Mouse (Mus musculus) embryonic facial prominence, embryonic 10.5 days (tissue): ENCODE results near the gene Cnih3. TPM values are rescaled to one million over a fixed set of nuclear protein-coding genes. Genes with fewer than 3 reads are reported as not detected.

Experiments
- DNase-seq: peaks from one replicate; pipeline ENCODE4 v3.0.0-alpha.2; 2017; ENCODE audit warnings: low spot score
- H3K27ac ChIP-seq: fragments of 300-500 bp; sonication (generic); replicated peaks from 2 replicates; pipeline ENCODE4 v1.5.1; 2016; ENCODE audit warnings: mild to moderate bottlenecking
- H3K27me3 ChIP-seq: fragments of 300-500 bp; sonication (generic); replicated peaks from 2 replicates; pipeline ENCODE4 v1.6.1; 2016; ENCODE audit warnings: low read depth, mild to moderate bottlenecking; ENCODE audit not compliant: poor library complexity, severe bottlenecking
- H3K36me3 ChIP-seq: fragments of 300-500 bp; sonication (generic); replicated peaks from 2 replicates; pipeline ENCODE4 v1.6.1; 2016; ENCODE audit warnings: mild to moderate bottlenecking, moderate library complexity
- H3K4me1 ChIP-seq: fragments of 300-500 bp; sonication (generic); 2 replicates; pipeline ENCODE4 v1.6.1; 2016
- H3K4me3 ChIP-seq: fragments of 300-500 bp; sonication (generic); 2 replicates; pipeline ENCODE4 v1.5.1; 2016; ENCODE audit warnings: mild to moderate bottlenecking, moderate library complexity
- H3K9me3 ChIP-seq: fragments of 300-500 bp; sonication (generic); 2 replicates; pipeline ENCODE4 v1.6.1; 2016; ENCODE audit warnings: mild to moderate bottlenecking
- WGBS: fragments of 180-500 bp; shearing (Covaris S2); methylation state at CpG from one replicate; pipeline ENCODE4 v1.1.7; 2016; 5-methylcytosine and 5-hydroxymethylcytosine counted together
- polyA plus RNA-seq: library from polyadenylated mRNA; unstranded; fragments of >200 nt; fragmentation: Nextera tagmentation; extraction: Ambion mirVana; gene quantifications from 2 replicates; pipeline ENCODE4 v1.2.1, GENCODE M21; 2016

Gene Cnih3
- polyA plus RNA-seq, 1 experiment from 2014 or later = 0.57 TPM

DNA sequence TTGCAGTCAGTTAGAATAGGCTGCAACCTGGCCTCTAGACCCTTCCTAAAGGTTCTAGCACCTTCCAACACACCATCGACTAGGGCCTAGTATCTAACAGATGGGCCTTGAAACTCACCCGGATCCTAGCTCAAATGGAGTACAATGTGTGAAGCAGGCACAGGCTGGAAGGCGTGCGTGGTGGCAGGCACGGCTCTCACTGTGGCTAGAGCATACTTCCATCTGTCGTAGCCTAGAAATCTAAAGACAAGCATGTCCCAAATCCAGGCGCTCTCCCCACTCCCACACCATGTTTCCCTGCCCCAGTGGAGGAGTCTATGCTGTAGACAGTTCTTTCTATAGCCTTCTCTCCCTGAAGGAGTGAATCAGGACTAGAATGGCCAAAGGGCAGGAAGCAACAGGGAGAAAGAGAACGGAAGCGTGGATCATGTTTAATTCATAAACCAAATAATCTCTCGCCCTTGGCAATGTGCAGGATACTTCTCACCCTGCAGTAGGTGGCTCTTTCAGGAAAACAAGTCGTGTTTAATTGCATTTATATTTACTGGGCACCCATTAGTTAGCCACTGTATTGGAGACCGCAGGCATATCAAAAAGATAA is 29.1 kb downstream of the Cnih3 start:
- 90% methylated on average over 12 of the region's 12 CpGs for WGBS
- H3K9me3 ChIP-seq = no peaks in the 10 kb centered on the region
- H3K27me3 ChIP-seq = peaks cover 5% of the 10 kb centered on the region; the same call in 1 of the 2 replicates
- no peak overlapping the region for H3K4me3 ChIP-seq
- peaks cover 18% of the 10 kb centered on the region for H3K4me1 ChIP-seq
- no peak for DNase-seq
- H3K36me3 ChIP-seq = no peaks in the 10 kb centered on the region
- no peak overlapping the region for H3K27ac ChIP-seq

DNA sequence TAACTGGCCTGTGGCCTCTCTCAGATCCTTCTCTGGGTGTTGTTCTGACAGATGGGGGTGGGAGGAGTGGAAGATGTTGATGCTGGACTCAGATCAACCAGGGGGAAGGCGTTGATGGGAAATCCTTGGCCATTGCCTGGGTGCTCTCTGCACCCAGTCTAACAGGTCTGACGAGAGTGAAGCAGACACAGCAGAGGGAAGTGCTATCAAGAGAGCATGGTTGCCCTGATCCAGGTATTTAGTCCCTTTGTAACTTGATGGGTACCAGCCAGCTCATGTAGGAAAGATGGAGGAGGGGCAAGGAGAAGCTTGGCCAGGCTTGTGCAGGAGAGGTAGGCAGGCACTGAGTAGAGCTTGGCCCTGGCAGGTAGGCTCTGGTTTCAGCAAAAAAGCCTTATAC is 36.8 kb downstream of the Cnih3 start:
- H3K27ac ChIP-seq = no peak overlapping the region
- no peak overlapping the region for H3K4me3 ChIP-seq
- H3K27me3 ChIP-seq = no peaks in the 10 kb centered on the region
- no peaks in the 10 kb centered on the region for H3K9me3 ChIP-seq
- peaks cover 9% of the 10 kb centered on the region; the same call in 1 of the 2 replicates for H3K4me1 ChIP-seq
- WGBS = 77% methylated on average over 2 of the region's 2 CpGs
- H3K36me3 ChIP-seq = no peaks in the 10 kb centered on the region
- DNase-seq = no peak

DNA sequence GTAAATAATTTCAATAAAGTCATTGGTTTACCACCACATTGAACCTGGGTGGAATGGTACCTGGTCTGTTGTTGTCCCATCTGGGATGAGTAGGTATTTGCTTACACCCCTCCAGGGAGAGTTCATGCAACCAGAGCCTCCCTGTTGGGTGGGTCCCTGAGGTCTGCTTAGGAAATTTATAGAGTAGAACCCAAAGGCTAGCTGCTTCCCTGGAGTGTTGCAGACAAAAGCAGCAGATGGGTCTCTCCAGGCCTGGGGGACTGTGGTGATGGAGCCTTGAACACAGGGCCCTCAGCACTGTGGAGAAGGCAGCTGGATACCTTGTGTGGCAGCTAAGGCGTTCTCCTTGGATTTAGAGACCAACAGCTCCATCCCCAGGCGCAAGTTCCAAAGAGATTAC is 40.1 kb downstream of the Cnih3 start:
- Histone ChIP-seq H3K9me3 (no peaks in the 10 kb centered on the region), H3K4me1 (0 out of 2 replicates have a peak, but pooled peaks cover 2% of the 10 kb centered on the region), H3K27ac (no peak overlapping the region), H3K4me3 (no peak overlapping the region), H3K27me3 (no peaks in the 10 kb centered on the region), H3K36me3 (no peaks in the 10 kb centered on the region)
- no peak for DNase-seq
- WGBS = 91% methylated on average over 2 of the region's 2 CpGs

DNA sequence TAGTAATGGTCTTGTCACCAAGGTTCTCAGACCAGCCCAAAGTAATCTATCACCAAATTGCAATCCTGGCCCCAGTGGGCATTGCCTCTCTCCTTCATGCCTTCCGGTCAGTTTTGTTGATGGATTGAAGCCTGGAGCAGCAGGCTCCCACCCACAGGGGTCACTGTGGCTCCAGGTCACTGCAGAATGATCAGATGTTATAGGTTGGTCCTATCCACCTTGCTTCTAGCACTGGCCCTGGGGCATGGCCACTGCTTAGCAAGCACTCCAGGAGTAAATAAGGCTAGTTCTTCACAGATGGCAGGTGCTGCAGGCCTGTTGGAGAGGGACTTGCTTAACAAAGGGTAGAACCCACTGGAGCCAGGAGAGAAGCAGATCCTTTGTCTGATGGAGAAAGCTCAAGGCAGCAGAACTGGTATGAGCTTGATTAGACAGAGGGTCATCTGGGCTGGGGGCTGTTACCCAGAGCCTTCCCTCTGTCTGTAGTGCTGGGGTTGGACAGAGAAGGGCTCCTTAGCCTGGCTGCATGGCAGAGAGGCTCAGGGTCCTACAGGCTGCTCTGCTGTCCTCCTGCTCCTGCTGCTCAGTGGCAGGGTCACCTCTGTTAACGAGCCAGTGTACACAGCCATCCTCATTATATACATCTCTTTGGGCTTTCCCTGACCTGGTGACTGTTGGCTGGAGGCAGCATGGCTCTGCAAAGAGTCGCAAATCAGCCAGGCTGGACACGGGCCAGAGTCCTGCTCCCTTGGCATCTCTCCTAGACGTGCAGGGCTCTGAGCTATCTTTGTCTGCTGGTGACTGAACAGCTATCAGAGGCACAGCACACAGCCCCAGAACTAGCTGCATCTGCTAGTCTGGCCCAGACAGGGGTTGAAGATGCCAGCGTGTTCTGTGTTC is 41.1 kb downstream of the Cnih3 start:
- Histone ChIP-seq H3K27me3 (no peaks in the 10 kb centered on the region), H3K9me3 (no peaks in the 10 kb centered on the region), H3K36me3 (no peaks in the 10 kb centered on the region), H3K4me1 (0 out of 2 replicates have a peak, but pooled peaks cover 2% of the 10 kb centered on the region), H3K4me3 (no peak overlapping the region), H3K27ac (no peak overlapping the region)
- DNase-seq = peak; percentile 14
- 75% methylated on average over 6 of the region's 6 CpGs for WGBS

DNA sequence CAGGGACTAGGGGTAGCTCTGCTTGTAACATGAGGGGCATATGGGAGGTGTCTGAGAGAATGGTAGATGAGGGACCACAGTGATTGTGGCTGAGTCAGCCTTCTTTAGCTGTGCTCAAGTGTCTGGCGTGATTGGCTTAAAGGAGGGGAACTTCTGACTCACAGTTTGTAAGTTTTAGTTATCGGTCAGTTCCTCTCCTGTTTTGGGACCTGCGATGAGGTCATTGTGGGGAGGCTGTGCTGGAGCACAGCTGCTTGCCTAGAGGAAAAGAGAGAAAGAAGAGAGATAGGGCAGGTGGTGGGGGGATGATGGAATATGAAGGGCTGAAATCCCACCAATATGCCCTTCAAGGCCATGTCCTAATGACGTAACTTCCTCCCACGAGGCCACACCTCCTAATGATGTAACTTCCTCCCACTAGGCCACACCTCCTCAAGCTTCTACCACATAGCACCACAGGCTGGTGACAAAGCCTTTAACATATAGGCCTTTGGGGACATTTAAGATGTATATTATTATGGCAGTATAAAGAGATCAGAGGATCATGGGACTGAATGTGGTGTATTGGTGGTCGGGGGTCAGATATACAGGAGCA is 42.9 kb downstream of the Cnih3 start:
- Histone ChIP-seq H3K27ac (no peak overlapping the region), H3K9me3 (no peaks in the 10 kb centered on the region), H3K27me3 (no peaks in the 10 kb centered on the region), H3K4me3 (no peak overlapping the region), H3K36me3 (no peaks in the 10 kb centered on the region), H3K4me1 (0 out of 2 replicates have a peak, but pooled peaks cover 2% of the 10 kb centered on the region)
- WGBS = 92% methylated on average over 6 of the region's 6 CpGs
- DNase-seq = no peak

DNA sequence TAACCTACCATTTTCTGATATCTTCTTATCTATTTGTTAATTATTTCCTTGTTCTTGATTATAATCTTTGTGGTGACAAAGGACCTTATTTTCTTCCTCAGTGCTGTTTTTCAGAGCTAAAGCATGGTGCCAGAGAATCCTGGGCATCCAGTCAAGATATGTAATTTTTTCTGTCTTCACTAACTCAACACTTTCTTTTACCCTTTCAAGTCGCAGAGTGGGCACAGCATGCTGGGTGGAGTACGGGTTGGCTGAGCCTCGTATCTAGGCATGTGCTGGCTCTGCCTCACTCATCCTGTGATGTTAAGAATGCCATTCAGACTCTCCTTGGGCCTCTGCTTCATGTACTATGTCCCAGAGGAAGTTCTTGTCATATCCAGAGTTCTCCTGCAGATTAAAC is 46.8 kb downstream of the Cnih3 start:
- H3K4me3 ChIP-seq = no peak overlapping the region
- DNase-seq = no peak
- H3K27me3 ChIP-seq = no peaks in the 10 kb centered on the region
- no peaks in the 10 kb centered on the region for H3K9me3 ChIP-seq
- no peak overlapping the region for H3K27ac ChIP-seq
- no peaks in the 10 kb centered on the region for H3K36me3 ChIP-seq
- no peaks in the 10 kb centered on the region for H3K4me1 ChIP-seq
- WGBS = 88% methylated on average over 3 of the region's 3 CpGs

DNA sequence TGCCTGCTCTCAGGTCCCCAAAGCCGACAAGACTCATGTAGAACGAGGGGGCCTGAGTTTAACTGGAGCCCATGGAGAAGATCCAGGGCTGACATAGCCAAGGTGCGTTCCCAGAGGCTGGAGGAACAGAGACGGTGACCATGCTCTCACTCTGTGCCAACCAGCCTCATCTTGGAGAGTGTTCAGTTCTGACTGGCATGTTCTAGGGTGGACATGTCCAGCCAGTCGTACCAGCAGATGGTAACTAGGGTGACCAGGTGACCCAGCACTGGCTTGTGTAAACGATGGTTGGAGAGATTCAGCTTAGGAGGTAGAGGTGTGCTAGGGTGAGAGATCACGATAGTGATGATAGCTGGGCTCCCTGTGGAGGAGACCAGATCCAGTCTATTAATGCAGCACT is 50.6 kb downstream of the Cnih3 start:
- DNase-seq = no peak
- Histone ChIP-seq H3K4me1 (0 out of 2 replicates have a peak, but pooled peaks cover 3% of the 10 kb centered on the region), H3K9me3 (no peaks in the 10 kb centered on the region), H3K27ac (no peak overlapping the region), H3K27me3 (no peaks in the 10 kb centered on the region), H3K4me3 (no peak overlapping the region), H3K36me3 (no peaks in the 10 kb centered on the region)
- WGBS = 89% methylated on average over 7 of the region's 7 CpGs

DNA sequence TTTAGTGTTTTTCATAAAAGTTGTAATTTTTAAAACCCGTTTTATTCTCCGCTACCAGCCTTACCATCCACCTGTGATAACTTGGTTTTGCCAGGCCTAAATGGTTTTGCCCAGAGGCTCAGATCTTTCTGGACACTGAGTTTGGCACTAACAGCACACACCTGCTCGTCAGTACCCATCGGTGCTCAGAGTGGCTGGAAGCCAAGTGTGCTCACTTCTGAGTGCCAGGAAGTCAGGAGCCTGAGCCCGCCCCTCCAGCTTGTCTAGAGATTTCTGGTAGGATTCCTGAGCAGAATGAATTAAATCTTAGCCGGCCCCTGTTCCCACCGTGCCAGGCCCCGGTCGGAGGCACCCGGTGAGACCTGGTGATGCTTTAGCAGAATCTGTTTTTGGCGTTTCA is 54.9 kb downstream of the Cnih3 start:
- H3K36me3 ChIP-seq = no peaks in the 10 kb centered on the region
- H3K27ac ChIP-seq = no peak overlapping the region
- H3K4me1 ChIP-seq = 0 out of 2 replicates have a peak, but pooled peaks cover 3% of the 10 kb centered on the region
- H3K27me3 ChIP-seq = no peaks in the 10 kb centered on the region
- H3K9me3 ChIP-seq = no peaks in the 10 kb centered on the region
- DNase-seq = no peak
- no peak overlapping the region for H3K4me3 ChIP-seq
- 83% methylated on average over 11 of the region's 11 CpGs for WGBS

DNA sequence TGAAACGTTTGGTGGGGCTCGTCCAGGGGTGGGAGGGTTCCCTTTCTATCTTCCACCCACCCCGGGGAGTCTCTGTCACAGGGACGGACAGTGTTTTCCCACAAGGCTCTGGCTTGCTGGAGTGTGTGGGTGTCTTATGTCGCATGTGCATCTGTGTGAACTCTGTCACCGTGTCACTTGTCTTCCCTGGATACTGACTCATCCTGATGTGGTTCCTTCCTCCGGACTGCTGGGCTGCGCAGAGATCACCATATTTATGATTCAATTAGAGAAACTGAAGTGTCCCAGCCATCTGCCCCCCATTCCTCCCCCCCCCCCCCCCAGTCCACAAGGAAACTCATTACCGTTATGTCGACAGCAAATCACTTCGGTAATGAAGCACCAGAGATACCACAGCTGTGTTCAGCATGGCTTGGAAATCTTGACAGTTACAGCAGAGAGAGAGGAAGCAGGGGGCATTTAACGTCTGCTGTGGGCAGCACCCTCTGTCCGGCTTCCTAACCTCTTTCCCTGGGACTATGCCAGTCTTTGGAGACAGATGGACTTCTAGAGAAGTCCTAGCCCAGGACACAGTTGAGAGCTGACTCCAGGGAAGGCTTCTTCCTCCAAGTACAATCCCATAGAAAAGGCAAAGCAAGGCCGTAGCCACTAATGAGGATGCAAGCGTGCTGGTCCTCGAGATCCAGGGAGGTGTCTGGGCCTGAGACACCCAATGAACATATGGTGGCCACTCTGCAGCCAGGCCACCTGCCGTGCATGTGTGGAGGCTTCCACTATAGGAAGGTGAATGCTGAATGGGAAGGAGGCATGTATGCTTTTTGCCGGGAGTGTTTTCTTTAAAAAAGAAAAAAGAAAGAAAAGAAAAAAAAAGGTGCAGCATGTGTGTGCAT is 55.9 kb downstream of the Cnih3 start:
- Histone ChIP-seq H3K4me3 (no peak overlapping the region), H3K4me1 (0 out of 2 replicates have a peak, but pooled peaks cover 3% of the 10 kb centered on the region), H3K27me3 (no peaks in the 10 kb centered on the region), H3K27ac (no peak overlapping the region), H3K9me3 (no peaks in the 10 kb centered on the region), H3K36me3 (no peaks in the 10 kb centered on the region)
- DNase-seq = no peak
- 83% methylated on average over 18 of the region's 18 CpGs for WGBS

DNA sequence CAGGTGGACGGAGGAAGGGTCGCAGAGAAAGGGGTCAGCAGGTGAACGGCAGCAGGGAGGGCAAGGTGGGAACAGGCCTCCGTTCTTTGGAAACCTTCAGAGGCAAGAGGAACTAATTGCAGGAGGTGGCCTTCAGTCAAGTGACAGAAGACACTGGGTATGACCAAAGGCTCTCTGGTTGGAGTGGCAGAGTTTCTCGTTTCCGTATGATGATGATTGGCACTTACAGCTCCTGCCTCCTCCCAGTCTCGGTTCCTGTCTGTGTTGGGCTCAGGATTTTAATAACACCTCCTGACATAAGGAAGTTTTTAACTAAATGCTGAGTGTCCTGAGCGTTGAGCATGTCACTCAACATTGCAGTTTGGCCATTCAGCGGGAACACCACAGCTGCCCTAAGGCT is 57.3 kb downstream of the Cnih3 start:
- Histone ChIP-seq H3K27me3 (no peaks in the 10 kb centered on the region), H3K4me3 (no peak overlapping the region), H3K27ac (no peak overlapping the region), H3K9me3 (no peaks in the 10 kb centered on the region), H3K36me3 (no peaks in the 10 kb centered on the region), H3K4me1 (0 out of 2 replicates have a peak, but pooled peaks cover 3% of the 10 kb centered on the region)
- DNase-seq = no peak
- 81% methylated on average over 9 of the region's 9 CpGs for WGBS

DNA sequence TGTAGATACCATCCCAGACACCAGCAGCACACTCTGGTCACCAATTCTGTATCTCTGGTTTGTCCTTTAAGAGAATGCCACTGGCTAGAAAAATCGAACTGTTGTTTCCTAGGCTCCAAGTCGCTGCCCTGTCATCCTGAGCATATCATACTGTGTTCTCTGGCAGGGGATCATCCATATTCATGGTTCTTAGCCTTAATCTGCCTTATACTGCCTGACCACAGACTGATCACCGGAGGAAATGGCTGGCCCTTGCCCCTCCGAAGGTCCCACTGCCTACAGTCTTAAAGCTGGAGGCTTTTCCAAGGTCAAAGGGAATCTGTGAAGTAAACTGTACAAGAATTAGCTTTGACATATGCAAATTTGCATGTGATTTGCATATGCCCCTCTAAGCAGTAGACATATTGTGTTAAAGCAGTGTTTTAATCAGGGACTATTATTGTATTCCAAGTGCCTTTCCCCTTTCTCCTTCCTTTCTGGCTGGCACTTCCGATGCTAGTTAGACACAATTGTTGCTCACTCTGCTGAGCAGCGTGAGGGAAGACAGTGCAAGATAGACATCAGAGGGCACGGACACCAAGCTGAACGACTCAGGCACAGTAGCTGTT is 58.3 kb downstream of the Cnih3 start:
- no peaks in the 10 kb centered on the region for H3K9me3 ChIP-seq
- no peak for DNase-seq
- 0 out of 2 replicates have a peak, but pooled peaks cover 3% of the 10 kb centered on the region for H3K4me1 ChIP-seq
- H3K4me3 ChIP-seq = no peak overlapping the region
- no peak overlapping the region for H3K27ac ChIP-seq
- no peaks in the 10 kb centered on the region for H3K36me3 ChIP-seq
- H3K27me3 ChIP-seq = no peaks in the 10 kb centered on the region
- WGBS = 82% methylated on average over 8 of the region's 8 CpGs

DNA sequence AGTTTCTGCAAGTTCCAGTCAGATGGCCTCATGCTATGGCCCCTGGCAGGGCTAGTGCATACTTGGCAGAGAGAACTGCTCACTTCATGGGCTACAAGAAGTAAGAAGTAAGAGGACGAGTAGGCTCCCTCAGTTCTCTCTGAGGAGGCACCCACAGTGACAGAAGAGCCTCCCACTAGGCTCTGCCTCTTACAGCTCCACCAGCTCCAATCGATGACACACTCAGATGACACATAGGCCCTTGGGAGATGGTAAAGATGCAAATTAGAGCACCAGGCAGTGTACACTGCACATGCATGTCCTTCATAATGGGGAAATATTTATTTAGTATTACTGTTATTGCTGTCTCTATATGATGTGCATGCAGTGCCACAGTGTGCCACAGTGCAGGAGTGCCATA is 62.6 kb downstream of the Cnih3 start:
- WGBS = 91% methylated on average over 2 of the region's 2 CpGs
- no peak overlapping the region for H3K4me3 ChIP-seq
- DNase-seq = no peak
- H3K4me1 ChIP-seq = peaks cover 11% of the 10 kb centered on the region
- H3K9me3 ChIP-seq = no peaks in the 10 kb centered on the region
- H3K27me3 ChIP-seq = no peaks in the 10 kb centered on the region
- H3K36me3 ChIP-seq = no peaks in the 10 kb centered on the region
- H3K27ac ChIP-seq = no peak overlapping the region
